Mouse (Mus musculus) lung, embryonic 14.5 days (tissue): ENCODE measurements around the gene Pkp2. TPM values are rescaled to one million over a fixed set of nuclear protein-coding genes. Genes with fewer than 3 reads are reported as not detected.

Experiments used
- ATAC-seq: fragments of 200-750 bp; cut with Nextera tagmentation; 2 replicates; pipeline ENCODE4 v1.8.0; 2017; ENCODE audit warnings: mild to moderate bottlenecking, moderate TSS enrichment, moderate library complexity; ENCODE audit not compliant: insufficient read depth
- DNase-seq: peaks from one replicate; pipeline ENCODE4 v3.0.0-alpha.2; 2015
- H3K27ac ChIP-seq: fragments of 300-500 bp; sonication (generic); 2 replicates; pipeline ENCODE4 v1.5.1; 2014; ENCODE audit warnings: low read depth, mild to moderate bottlenecking, moderate library complexity
- H3K27me3 ChIP-seq: fragments of 300-500 bp; sonication (generic); 2 replicates; pipeline ENCODE4 v1.6.1; 2014; ENCODE audit warnings: low read length, control low read depth; ENCODE audit not compliant: insufficient read depth
- H3K36me3 ChIP-seq: fragments of 300-500 bp; sonication (generic); 2 replicates; pipeline ENCODE4 v1.6.1; 2014; ENCODE audit warnings: control low read depth; ENCODE audit not compliant: insufficient read depth
- H3K4me1 ChIP-seq: fragments of 300-500 bp; sonication (generic); 2 replicates; pipeline ENCODE4 v1.6.1; 2014; ENCODE audit warnings: antibody characterized with exemption, control low read depth; ENCODE audit not compliant: insufficient read depth
- H3K4me2 ChIP-seq: fragments of 300-500 bp; sonication (generic); 2 replicates; pipeline ENCODE4 v1.6.1; 2014; ENCODE audit warnings: mild to moderate bottlenecking
- H3K4me3 ChIP-seq: fragments of 300-500 bp; sonication (generic); 2 replicates; pipeline ENCODE4 v1.5.1; 2014; ENCODE audit warnings: low read depth, low read length
- H3K9ac ChIP-seq: fragments of 300-500 bp; sonication (generic); 2 replicates; pipeline ENCODE4 v1.6.1; 2014
- H3K9me3 ChIP-seq: fragments of 300-500 bp; sonication (generic); 2 replicates; pipeline ENCODE4 v1.6.1; 2016; ENCODE audit warnings: low read depth, low read length, control low read depth
- CTCF ChIP-seq: IDR thresholded peaks from 2 replicates; pipeline ENCODE4 v1.5.1; 2016; ENCODE audit warnings: antibody characterized with exemption, low read depth
- WGBS: fragments of 180-500 bp; shearing (Covaris S2); extraction: QIAGEN DNeasy Blood & Tissue Kit; methylation state at CpG from one replicate; pipeline ENCODE4 v1.1.7; 2014; 5-methylcytosine and 5-hydroxymethylcytosine counted together
- polyA plus RNA-seq: library from polyadenylated mRNA; unstranded; fragments of >200 nt; fragmentation: Nextera tagmentation; extraction: Ambion mirVana; gene quantifications from 2 replicates; pipeline ENCODE4 v1.2.1, GENCODE M21; 2014

Gene Pkp2
- polyA plus RNA-seq, 1 experiment from 2014 or later: 8.4 TPM

DNA sequence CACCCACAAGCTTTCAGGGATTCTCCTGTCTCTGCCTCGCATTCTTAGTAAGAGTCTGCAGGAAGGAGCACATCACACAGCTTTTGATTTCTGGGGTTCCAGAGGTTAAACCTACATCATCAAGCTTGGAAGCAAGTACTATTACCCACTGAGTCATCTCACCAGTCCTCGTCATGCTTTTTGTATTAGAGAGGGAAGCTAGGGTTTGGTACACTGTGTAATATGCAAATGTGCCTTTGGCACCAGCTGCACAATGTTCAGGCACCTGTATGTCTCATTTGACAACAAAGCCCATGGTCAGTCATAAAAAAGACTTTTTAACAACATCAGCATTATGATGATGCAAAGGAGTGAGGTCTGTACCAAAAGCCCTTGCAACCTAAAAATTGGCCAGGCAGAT lies 25.2 kb downstream of the Pkp2 start:
- TF ChIP-seq CTCF: no peak
- no peaks in the 10 kb centered on the region for H3K27me3 ChIP-seq
- H3K4me1 ChIP-seq: no peaks in the 10 kb centered on the region

DNA sequence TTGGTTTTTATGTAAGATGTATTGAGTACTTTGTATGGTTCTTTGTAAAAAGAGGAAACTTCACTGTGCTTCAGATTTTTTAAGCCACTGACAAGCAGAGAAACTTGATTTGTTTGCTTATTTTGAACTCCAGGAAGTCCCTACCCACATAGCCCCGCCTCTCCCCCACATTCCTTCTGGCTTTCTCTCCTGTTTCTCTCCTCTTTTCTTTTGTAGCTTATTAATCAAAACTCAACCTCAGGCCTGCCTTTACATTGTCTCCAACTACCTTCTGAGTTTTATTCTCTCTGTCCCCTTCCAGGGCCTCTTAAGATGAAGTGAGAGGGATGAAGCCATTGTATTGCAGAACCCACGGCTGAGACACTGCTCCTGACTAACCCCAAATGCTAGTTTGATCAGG lies 31.6 kb downstream of the Pkp2 start:
- H3K36me3 ChIP-seq: no peaks in the 10 kb centered on the region
- 29% methylated on average over 2 of the region's 2 CpGs for whole genome bisulfite sequencing
- DNase-seq: no peak
- H3K4me1 ChIP-seq: no peaks in the 10 kb centered on the region
- H3K27ac ChIP-seq: no peak overlapping the region
- H3K27me3 ChIP-seq: no peaks in the 10 kb centered on the region
- H3K9me3 ChIP-seq: no peaks in the 10 kb centered on the region
- no peak overlapping the region for H3K4me2 ChIP-seq
- H3K4me3 ChIP-seq: no peak overlapping the region
- no peak for ATAC-seq
- TF ChIP-seq CTCF: no peak
- H3K9ac ChIP-seq: no peak overlapping the region

More for the DNA sequence above, 25.2 kb downstream of the Pkp2 start:
- Histone ChIP-seq H3K27ac (no peak overlapping the region), H3K36me3 (no peaks in the 10 kb centered on the region), H3K9ac (no peak overlapping the region), H3K4me2 (no peak overlapping the region), H3K9me3 (no peaks in the 10 kb centered on the region), H3K4me3 (no peak overlapping the region)
- no peak for DNase-seq
- WGBS: 80% methylated on average over 2 of the region's 2 CpGs
- no peak for ATAC-seq

DNA sequence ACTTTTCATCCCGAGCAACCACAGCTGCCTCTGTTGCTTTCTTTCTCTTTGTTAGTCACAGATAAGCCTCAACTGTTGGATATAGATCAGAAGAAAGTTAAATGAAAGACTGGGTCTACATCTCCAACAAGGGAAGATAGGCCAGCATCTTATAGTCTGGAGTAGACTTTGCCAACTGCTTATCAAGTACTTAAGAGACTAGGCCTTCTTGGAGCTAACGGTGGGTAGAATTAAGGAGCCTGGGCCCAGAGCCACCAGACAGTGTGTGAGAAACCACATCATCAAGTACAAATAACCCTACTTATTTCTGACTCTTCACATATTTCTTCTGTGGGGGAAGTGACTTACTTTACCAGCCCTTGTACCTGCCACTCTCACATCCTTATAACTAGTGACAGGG lies 37.4 kb downstream of the Pkp2 start:
- Histone ChIP-seq H3K27me3 (no peaks in the 10 kb centered on the region), H3K36me3 (no peaks in the 10 kb centered on the region)

DNA sequence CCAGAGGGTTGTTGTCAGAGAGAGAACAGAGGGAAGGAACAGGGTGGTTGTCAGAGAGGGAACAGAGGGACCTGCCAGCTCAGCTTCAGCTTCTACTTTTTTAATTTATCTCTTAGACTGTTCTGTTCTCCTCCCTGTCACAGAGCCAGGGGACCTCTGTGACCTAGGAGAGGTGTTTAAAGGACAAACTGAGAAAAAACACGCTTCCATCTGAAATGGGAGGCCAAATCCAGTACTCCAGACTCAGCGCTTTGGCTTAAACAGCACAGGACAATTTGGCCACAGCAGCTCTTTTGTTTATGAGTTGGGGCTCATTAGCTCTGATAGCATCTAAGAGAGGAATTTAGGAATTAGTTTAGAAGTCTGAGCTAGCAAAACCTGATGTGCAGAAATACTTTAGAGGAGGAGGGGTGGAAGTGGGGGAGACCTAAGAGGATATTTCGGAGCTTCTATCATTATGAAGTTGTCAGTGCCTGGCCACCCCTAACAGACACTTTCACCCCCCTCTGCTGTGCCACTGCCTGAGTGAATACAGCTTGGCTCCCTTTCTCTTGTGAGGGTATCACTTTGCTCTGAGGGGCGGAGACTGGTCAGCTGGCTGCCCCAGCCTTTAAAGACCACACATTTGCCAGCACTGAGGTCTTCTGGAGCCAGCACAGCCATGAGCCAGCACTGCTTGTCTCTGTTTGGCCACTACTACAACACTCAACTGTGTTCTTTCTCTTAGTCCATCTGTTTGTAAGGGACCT lies 40.4 kb downstream of the Pkp2 start:
- ATAC-seq (peak; percentile 90), DNase-seq (peak; percentile 52)
- no peaks in the 10 kb centered on the region for H3K4me1 ChIP-seq
- peak overlapping the region; percentile 50; the same call in 1 of the 2 replicates for H3K27ac ChIP-seq
- H3K4me3 ChIP-seq: no peak overlapping the region
- WGBS: 32% methylated on average over 4 of the region's 4 CpGs
- no peaks in the 10 kb centered on the region for H3K27me3 ChIP-seq
- no peak for TF ChIP-seq CTCF
- no peaks in the 10 kb centered on the region for H3K9me3 ChIP-seq
- H3K36me3 ChIP-seq: no peaks in the 10 kb centered on the region
- no peak overlapping the region for H3K9ac ChIP-seq
- H3K4me2 ChIP-seq: peak overlapping the region; percentile 15; the same call in 1 of the 2 replicates

More for the DNA sequence above, 37.4 kb downstream of the Pkp2 start:
- ATAC-seq (no peak), DNase-seq (no peak)
- H3K9me3 ChIP-seq: no peaks in the 10 kb centered on the region
- 36% methylated on average over 2 of the region's 2 CpGs for WGBS
- no peak overlapping the region for H3K27ac ChIP-seq
- TF ChIP-seq CTCF: no peak
- no peak overlapping the region for H3K9ac ChIP-seq
- H3K4me2 ChIP-seq: no peak overlapping the region
- H3K4me3 ChIP-seq: no peak overlapping the region
- H3K4me1 ChIP-seq: no peaks in the 10 kb centered on the region

DNA sequence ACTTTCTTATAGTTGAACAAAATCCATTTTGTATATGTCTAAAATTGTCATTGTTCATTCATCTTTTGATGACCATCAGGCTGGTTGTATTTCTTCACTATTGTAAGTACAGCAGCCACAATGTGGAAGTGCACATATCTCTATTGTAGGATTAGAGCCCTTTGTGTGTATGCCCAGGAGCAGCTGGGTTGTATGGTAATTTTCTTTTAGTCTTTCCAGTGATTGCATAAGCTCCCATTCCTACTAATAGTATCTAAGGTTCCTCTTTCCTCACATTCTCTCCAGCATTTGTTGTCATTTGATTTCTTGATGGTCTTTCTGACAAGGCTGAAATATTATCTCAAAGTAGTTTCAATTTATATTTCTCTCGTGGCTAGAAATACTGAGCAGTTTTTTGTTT lies 42.1 kb downstream of the Pkp2 start:
- no peaks in the 10 kb centered on the region for H3K27me3 ChIP-seq
- no peaks in the 10 kb centered on the region for H3K36me3 ChIP-seq
- H3K9me3 ChIP-seq: no peaks in the 10 kb centered on the region
- H3K9ac ChIP-seq: no peak overlapping the region
- H3K4me1 ChIP-seq: no peaks in the 10 kb centered on the region
- H3K4me3 ChIP-seq: no peak overlapping the region
- no peak for ATAC-seq
- no peak overlapping the region for H3K27ac ChIP-seq
- H3K4me2 ChIP-seq: no peak overlapping the region
- TF ChIP-seq CTCF: no peak
- no peak for DNase-seq
- 43% methylated on average over 1 of the region's 1 CpGs for WGBS

DNA sequence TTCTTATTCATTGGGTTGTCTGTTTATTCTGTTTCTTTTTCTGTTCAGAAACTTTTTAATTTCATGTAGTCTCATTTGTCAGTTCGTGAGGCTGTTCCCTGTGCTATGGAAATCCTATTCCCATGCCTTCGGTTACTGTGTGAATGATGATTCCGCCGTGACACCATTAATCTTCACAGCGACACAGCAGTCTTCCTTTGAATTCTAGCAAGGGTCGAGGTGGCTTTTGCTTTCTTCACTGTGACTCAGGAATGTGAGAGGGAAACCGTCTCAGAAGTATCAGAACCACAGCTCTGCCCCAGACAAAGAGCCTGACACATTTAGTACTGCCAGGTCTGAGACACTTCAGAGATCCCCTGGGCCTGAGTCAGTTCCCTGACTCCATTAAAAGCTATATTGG lies 42.8 kb downstream of the Pkp2 start:
- H3K27me3 ChIP-seq: no peaks in the 10 kb centered on the region
- WGBS: 40% methylated on average over 7 of the region's 7 CpGs
- H3K4me1 ChIP-seq: no peaks in the 10 kb centered on the region
- ATAC-seq (no peak), DNase-seq (no peak)
- no peaks in the 10 kb centered on the region for H3K9me3 ChIP-seq
- H3K27ac ChIP-seq: no peak overlapping the region
- no peak for TF ChIP-seq CTCF
- H3K4me3 ChIP-seq: no peak overlapping the region
- H3K36me3 ChIP-seq: no peaks in the 10 kb centered on the region
- no peak overlapping the region for H3K4me2 ChIP-seq
- H3K9ac ChIP-seq: no peak overlapping the region

DNA sequence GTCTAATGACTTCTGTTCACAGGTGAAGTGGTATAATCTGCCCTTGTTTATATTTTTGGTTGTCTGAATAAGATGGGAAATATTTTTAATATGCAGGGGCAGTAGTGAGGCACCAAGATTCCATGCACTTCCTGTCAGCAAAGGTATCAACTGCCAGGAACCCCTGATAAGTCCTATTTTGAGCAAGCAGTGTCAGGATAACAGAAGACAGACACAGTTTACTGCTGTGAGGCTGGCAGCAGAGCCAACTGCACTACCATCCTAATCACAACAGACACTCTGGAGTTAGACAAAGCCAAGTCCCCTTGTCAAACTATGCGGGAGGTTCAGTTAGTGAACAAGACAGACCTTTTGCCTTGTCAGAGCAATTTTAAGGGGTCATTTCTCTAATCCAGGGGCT lies 43.6 kb downstream of the Pkp2 start:
- ATAC-seq (no peak), DNase-seq (no peak)
- Histone ChIP-seq H3K4me2 (no peak overlapping the region), H3K27me3 (no peaks in the 10 kb centered on the region), H3K36me3 (no peaks in the 10 kb centered on the region), H3K9ac (no peak overlapping the region), H3K4me1 (no peaks in the 10 kb centered on the region), H3K9me3 (no peaks in the 10 kb centered on the region), H3K4me3 (no peak overlapping the region), H3K27ac (no peak overlapping the region)
- no peak for TF ChIP-seq CTCF
- 50% methylated on average over 1 of the region's 1 CpGs for WGBS
